Mouse (Mus musculus) intestine, embryonic 15.5 days (tissue): ENCODE data around the gene Ndufv1. TPM values are rescaled to one million over a fixed set of nuclear protein-coding genes. Genes with fewer than 3 reads are reported as not detected.
"Not testable (repeated sequence)": the region's sequence is repeated elsewhere in the genome, so short reads cannot be mapped to it uniquely, and the experiment has no call there.

Source experiments
- ATAC-seq: fragments of 200-750 bp; cut with Nextera tagmentation; 2 replicates; pipeline ENCODE4 v1.8.0; 2017; ENCODE audit warnings: moderate TSS enrichment, moderate library complexity
- H3K27ac ChIP-seq: fragments of 300-500 bp; sonication (generic); 2 replicates; pipeline ENCODE4 v1.5.1; 2015; ENCODE audit warnings: mild to moderate bottlenecking, inconsistent platforms
- H3K27me3 ChIP-seq: fragments of 300-500 bp; sonication (generic); replicated peaks from 2 replicates; pipeline ENCODE4 v1.6.1; 2015; ENCODE audit warnings: inconsistent platforms
- H3K36me3 ChIP-seq: fragments of 300-500 bp; sonication (generic); 2 replicates; pipeline ENCODE4 v1.6.1; 2015; ENCODE audit warnings: inconsistent platforms
- H3K4me1 ChIP-seq: fragments of 300-500 bp; sonication (generic); replicated peaks from 2 replicates; pipeline ENCODE4 v1.6.1; 2015; ENCODE audit warnings: inconsistent platforms
- H3K4me2 ChIP-seq: fragments of 300-500 bp; sonication (generic); replicated peaks from 2 replicates; pipeline ENCODE4 v1.6.1; 2015; ENCODE audit warnings: mild to moderate bottlenecking, inconsistent platforms
- H3K4me3 ChIP-seq: fragments of 300-500 bp; sonication (generic); replicated peaks from 2 replicates; pipeline ENCODE4 v1.5.1; 2015; ENCODE audit warnings: inconsistent platforms
- H3K9ac ChIP-seq: fragments of 300-500 bp; sonication (generic); 2 replicates; pipeline ENCODE4 v1.6.1; 2015; ENCODE audit warnings: inconsistent platforms
- H3K9me3 ChIP-seq: fragments of 300-500 bp; sonication (generic); 2 replicates; pipeline ENCODE4 v1.6.1; 2016; ENCODE audit warnings: inconsistent platforms
- WGBS: fragments of 180-500 bp; shearing (Covaris S2); methylation state at CpG from one replicate; pipeline ENCODE4 v1.1.7; 2015; 5-methylcytosine and 5-hydroxymethylcytosine counted together
- polyA plus RNA-seq: library from polyadenylated mRNA; unstranded; fragments of >200 nt; fragmentation: Nextera tagmentation; extraction: Ambion mirVana; gene quantifications from 2 replicates; pipeline ENCODE4 v1.2.1, GENCODE M21; 2015

Gene Ndufv1
- polyA plus RNA-seq, 1 experiment from 2014 or later = 241 TPM

DNA sequence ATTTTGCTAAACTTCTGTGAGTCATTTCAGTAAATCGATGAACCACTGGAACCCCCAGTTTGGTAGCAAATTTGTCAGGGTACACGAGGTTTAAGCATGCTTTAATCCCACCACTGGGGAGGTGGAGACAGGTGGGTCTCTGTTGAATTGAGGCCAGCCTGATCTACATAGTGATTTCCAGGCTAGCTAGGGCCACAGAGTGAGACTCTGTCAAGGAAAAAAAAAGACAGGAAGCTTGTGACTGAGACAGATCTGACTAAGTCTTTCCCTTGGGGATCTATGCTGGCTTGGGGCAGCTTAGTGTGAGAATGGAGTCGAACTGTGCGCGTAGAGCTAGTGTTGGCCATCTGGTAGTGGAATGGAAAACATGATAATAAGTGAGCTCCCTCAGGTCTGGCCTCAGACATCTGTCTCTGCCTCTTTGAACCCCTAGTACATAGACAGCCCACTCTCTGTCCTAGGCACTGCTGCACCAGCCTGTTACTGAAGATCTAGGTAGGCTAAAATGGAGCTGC lies 40.0 kb upstream of the Ndufv1 start:
- Histone ChIP-seq H3K27me3 (no peaks in the 10 kb centered on the region), H3K9me3 (no peaks in the 10 kb centered on the region), H3K27ac (no peak overlapping the region), H3K4me2 (no peak overlapping the region), H3K36me3 (no peaks in the 10 kb centered on the region), H3K4me3 (no peak overlapping the region), H3K9ac (no peak overlapping the region), H3K4me1 (peaks cover 10% of the 10 kb centered on the region)
- no peak for ATAC-seq
- 82% methylated on average over 5 of the region's 5 CpGs for WGBS

DNA sequence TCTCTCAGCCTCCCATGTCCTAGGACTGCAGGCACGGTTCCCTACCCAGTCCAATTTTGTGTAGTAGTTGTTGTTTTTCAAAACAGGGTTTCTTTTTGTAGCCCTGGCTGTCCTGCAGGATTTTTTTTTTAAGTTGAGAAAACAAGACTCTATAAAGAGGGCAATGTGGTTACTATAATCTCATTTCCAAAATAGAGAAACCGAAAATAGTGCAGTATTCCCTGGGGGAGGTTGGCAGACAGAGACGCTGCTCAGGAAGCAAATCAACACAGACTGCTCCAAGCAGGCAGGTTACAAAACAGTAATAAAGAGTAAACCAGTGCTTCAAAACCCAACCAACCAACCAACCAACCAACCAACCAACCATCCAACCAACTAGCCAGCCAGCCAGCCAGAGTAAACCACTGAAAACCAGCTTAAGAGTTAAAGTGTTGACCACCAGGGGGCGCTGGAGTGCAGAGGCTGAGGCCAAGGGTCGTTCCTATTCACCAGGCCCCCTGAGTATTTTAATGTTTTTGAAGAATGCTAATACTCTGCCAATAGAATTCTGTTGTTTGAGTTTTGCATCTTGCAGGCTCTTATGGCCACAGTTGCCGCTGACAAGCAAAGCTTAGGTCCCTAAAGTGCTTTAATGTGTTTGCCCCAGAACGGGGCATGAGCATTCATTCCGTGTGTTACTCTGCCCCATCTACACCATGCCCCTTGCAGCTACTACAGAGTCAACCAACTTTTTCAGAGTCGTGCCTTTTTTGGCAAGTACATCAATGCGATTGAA lies 39.3 kb upstream of the Ndufv1 start:
- H3K4me1 ChIP-seq = peaks cover 10% of the 10 kb centered on the region
- no peak overlapping the region for H3K9ac ChIP-seq
- no peak overlapping the region for H3K27ac ChIP-seq
- H3K36me3 ChIP-seq = no peaks in the 10 kb centered on the region
- ATAC-seq = no peak
- H3K4me2 ChIP-seq = no peak overlapping the region
- WGBS = 51% methylated on average over 10 of the region's 10 CpGs
- no peaks in the 10 kb centered on the region for H3K27me3 ChIP-seq
- H3K9me3 ChIP-seq = no peaks in the 10 kb centered on the region
- H3K4me3 ChIP-seq = no peak overlapping the region

DNA sequence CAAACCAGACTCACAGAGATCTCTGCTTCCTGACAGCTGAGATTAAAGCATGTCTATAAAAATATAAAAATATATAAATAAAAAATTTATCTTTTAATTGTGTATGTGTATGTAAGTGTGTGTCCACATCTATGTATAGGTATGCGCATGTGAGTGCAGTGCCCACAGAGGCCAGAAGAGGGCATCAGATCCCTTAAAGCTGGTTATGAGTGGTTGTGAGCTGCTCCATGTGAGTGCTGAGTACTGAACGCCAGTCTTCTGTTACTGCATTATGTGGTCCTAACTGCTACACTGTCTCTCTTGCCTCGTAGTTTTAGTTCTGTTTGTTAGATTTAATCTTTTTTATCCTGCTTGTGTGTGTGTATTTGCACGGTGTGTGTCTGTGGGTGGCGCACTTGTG lies 38.4 kb upstream of the Ndufv1 start:
- Histone ChIP-seq H3K9ac (no peak overlapping the region), H3K36me3 (no peaks in the 10 kb centered on the region), H3K4me1 (peaks cover 9% of the 10 kb centered on the region), H3K27ac (no peak overlapping the region), H3K27me3 (no peaks in the 10 kb centered on the region), H3K4me3 (no peak overlapping the region), H3K4me2 (no peak overlapping the region), H3K9me3 (no peaks in the 10 kb centered on the region)
- WGBS = 93% methylated on average over 5 of the region's 5 CpGs
- ATAC-seq = no peak

DNA sequence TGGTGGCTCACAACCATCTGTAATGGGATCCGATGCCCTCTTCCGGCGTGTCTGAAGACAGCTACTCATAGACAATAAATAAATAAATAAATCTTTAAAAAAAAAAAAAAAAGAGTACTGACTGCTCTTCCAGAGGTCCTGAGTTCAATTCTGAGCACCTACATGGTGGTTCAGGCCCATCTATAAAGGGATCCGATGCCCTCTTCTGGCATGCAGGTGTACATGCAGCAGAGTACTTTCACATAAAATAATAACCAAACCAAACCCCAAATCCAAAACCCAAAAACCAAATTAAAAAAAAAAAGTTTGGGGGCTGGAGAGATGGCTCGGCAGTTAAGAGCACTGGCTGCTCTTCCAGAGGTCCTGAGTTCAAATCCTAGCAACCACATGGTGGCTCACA lies 36.5 kb upstream of the Ndufv1 start:
- not testable (repeated sequence) for H3K4me2 ChIP-seq, H3K9ac ChIP-seq, H3K27ac ChIP-seq, ATAC-seq, H3K4me3 ChIP-seq, H3K9me3 ChIP-seq, H3K27me3 ChIP-seq, H3K36me3 ChIP-seq, H3K4me1 ChIP-seq
- 83% methylated on average over 5 of the region's 5 CpGs for WGBS

DNA sequence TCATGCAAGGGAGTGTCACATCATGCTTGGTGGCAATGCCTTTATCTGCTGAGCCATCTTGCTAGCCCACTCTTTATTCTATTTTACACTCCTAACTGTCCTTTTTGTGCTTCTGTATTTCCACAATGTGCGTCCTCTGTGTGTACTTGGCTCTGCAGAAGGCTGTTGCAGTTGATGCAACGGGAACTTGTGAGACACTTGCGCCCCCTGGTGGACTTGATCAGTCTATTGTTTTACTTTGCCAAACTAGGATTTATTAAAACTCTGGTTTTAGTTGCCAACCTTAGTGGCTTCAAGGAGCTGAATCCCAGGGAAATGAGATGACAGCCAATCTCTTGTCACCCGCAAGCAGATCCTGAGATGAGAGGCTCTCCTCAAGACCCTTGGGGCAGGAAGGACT lies 35.3 kb upstream of the Ndufv1 start:
- ATAC-seq = no peak
- no peak overlapping the region for H3K9ac ChIP-seq
- 21% methylated on average over 4 of the region's 4 CpGs for WGBS
- H3K4me1 ChIP-seq = peaks cover 8% of the 10 kb centered on the region
- H3K4me3 ChIP-seq = no peak overlapping the region
- H3K27ac ChIP-seq = no peak overlapping the region
- H3K36me3 ChIP-seq = no peaks in the 10 kb centered on the region
- H3K9me3 ChIP-seq = no peaks in the 10 kb centered on the region
- no peak overlapping the region for H3K4me2 ChIP-seq
- no peaks in the 10 kb centered on the region for H3K27me3 ChIP-seq

DNA sequence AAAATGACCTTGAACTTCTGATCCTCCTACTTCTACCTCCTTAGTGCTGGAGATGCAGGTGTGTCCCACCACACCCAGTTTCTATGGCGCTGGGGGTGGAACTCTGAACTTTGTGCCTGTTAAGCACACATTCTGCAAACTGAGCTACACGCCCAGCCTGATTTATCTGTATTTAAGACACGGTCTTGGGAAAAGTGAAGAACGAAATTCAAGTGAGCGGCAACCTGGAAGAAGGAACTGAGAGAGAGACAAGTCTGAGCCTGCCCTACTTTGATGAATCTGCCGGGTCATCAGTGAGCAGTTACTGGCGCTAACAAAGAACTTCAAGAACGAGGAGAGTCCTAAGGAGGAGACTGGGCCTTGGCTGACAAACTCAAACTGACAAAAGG lies 34.3 kb upstream of the Ndufv1 start:
- no peak overlapping the region for H3K4me3 ChIP-seq
- H3K4me2 ChIP-seq = peak overlapping the region; percentile 46; the same call in 1 of the 2 replicates
- H3K27me3 ChIP-seq = no peaks in the 10 kb centered on the region
- peaks cover 8% of the 10 kb centered on the region for H3K4me1 ChIP-seq
- no peak overlapping the region for H3K9ac ChIP-seq
- ATAC-seq = peak; percentile 82
- no peaks in the 10 kb centered on the region for H3K9me3 ChIP-seq
- no peaks in the 10 kb centered on the region for H3K36me3 ChIP-seq
- 58% methylated on average over 8 of the region's 8 CpGs for WGBS
- peak overlapping the region; percentile 88 for H3K27ac ChIP-seq

DNA sequence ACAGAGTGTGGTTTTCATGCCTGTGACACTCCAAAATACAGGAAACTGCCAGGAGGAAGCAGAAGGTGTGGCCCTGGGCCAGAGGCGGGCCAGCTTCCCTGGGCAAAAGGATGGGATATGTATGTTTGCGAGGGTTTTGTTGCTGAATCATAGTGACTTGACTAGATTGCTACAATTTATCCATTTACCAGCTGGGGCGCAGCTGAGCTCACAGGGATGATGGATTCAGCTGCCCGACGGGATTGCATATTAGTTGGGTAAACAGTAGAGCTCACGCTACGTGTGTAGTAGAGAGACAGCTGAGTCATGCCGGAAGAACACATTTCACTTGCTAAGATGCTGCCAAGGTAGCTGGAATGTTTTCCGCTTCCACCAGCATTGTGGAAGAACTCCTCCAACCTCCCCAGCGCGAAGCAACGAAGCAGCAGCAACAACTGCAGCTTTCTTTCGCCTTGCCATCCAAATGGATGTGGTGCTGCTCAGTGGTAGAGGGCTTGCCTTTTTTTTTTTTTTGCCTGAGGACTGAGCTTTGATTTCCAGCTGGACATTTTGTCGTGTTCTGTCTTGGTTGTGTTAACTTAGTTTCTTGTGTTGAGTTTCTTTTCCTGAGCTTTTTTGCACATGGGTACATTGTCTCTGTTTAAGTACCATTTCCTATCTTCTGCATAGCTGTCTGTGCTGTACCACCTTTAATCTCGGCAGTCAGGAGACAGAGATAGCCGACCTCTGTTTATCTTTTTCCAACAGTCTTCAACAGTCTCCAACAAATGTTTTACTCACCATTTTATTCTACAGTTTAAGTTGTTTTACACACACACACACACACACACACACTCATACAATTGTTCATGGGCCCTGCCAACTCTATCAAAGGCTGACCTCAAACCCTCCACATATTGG lies 33.6 kb upstream of the Ndufv1 start, which contains the start of gene Gstp2:
Gstp2 (minus strand) TSS at position 58 of the 900 bp plus-strand sequence.
- 24% methylated on average over 16 of the region's 16 CpGs for WGBS
- Histone ChIP-seq H3K9ac (no peak within 1 kb of the TSS; the same call in 1 of the 2 replicates), H3K4me1 (peaks cover 8% of the 10 kb centered on the region), H3K27me3 (no peaks in the 10 kb centered on the region), H3K27ac (peak within 1 kb of the TSS; percentile 88), H3K4me3 (no peak within 1 kb of the TSS), H3K9me3 (no peaks in the 10 kb centered on the region), H3K4me2 (peak within 1 kb of the TSS; percentile 46), H3K36me3 (no peaks in the 10 kb centered on the region)
- ATAC-seq = peak; percentile 81

DNA sequence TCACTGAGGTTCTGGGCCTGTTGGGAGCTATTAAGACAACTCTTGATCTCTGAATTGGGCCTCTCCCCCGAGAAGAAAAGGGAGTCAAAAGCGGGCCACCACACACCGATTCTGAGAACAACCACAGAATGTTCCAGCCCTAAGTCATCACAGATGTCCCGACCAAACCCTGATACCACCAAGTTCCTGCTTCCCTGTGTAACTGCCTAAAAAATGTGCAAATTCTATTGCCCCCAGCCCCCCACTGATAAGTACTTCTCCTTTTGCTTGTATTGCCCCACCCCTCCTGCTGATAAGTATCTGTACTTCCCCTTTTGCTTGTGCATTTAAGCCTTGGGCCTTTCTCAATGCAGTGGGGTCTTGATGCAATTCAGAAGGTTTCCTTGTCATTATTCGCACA lies 31.5 kb upstream of the Ndufv1 start:
- H3K9ac ChIP-seq, H3K27ac ChIP-seq, H3K9me3 ChIP-seq, H3K4me1 ChIP-seq, H3K4me2 ChIP-seq, H3K4me3 ChIP-seq, H3K36me3 ChIP-seq, H3K27me3 ChIP-seq, ATAC-seq: not testable (repeated sequence)
- 91% methylated on average over 5 of the region's 5 CpGs for WGBS

DNA sequence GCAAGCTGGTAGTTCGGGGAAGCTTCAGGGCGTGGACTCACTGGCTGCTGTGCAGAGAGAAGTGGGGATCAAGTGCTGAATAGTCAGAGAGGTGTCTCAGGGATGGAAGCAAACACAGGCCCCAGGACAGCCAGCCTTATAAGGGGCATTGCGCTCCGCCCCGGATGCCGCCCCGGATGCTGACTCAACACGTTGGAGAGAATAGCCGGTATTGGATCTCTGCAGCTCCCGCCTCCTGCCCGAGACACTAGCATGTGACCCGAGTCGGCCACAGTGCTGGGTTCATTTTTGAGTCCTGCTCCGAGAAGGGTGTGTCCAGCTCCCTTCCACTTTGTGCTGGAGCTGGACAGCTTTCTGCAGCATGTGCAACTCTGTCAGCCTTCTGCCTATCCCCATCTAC lies 29.5 kb upstream of the Ndufv1 start:
- 0 out of 2 replicates have a peak, but pooled peaks have one; percentile 8 for ATAC-seq
- no peaks in the 10 kb centered on the region for H3K36me3 ChIP-seq
- H3K27ac ChIP-seq = no peak overlapping the region
- H3K4me3 ChIP-seq = no peak overlapping the region
- H3K9ac ChIP-seq = no peak overlapping the region; the same call in 1 of the 2 replicates
- WGBS = 58% methylated on average over 14 of the region's 14 CpGs
- H3K9me3 ChIP-seq = no peaks in the 10 kb centered on the region
- no peaks in the 10 kb centered on the region for H3K27me3 ChIP-seq
- peaks cover 14% of the 10 kb centered on the region for H3K4me1 ChIP-seq
- 0 out of 2 replicates have a peak overlapping the region, but pooled peaks have one; percentile 17 for H3K4me2 ChIP-seq

DNA sequence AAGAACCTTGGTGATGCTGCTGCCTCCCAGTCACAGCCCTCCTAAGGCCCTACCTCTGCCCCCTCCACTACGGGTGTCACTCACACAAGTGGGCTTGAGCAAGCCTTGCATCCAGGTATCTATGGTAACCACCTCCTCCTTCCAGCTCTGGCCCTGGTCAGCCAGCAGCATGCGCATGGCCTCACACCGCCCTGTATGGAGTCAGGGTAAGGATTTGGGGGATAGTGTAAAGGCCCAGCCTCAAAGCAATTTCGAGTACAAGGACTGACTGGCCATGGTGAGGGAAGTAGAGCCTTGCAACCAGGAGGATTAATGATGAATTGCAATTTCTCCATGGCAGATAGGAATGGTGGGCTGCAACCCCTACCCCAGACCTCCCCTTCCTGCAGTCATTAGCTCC lies 28.9 kb upstream of the Ndufv1 start:
- H3K9me3 ChIP-seq, H3K27ac ChIP-seq, ATAC-seq, H3K27me3 ChIP-seq, H3K4me3 ChIP-seq, H3K9ac ChIP-seq, H3K36me3 ChIP-seq: not testable (repeated sequence)
- 0 out of 2 replicates have a peak overlapping the region, but pooled peaks have one; percentile 17 for H3K4me2 ChIP-seq
- 88% methylated on average over 3 of the region's 4 CpGs for WGBS
- peaks cover 17% of the 10 kb centered on the region for H3K4me1 ChIP-seq

DNA sequence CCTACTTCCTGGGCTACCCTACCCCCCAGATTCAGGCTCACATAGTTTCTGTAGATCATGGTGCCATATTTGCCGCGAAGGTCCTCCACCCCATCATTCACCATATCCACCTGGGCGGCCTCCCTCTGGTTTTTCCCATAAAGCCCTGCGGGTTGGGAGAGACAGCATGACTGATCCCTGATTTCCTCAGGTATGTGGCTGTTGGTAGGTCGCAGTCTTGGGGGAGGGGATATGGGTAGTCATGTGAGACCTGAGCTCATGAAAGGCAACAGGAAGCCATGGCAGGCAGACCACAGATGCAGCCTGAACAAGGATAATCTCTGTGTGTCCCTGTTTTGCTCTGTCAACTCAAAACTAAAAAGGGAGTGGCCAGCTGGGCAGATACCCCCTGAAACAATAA lies 28.3 kb upstream of the Ndufv1 start:
- not testable (repeated sequence) for H3K27ac ChIP-seq, H3K27me3 ChIP-seq, ATAC-seq, H3K4me2 ChIP-seq, H3K9me3 ChIP-seq, H3K9ac ChIP-seq, H3K4me3 ChIP-seq, H3K36me3 ChIP-seq
- 90% methylated on average over 5 of the region's 5 CpGs for WGBS
- peaks cover 19% of the 10 kb centered on the region for H3K4me1 ChIP-seq

DNA sequence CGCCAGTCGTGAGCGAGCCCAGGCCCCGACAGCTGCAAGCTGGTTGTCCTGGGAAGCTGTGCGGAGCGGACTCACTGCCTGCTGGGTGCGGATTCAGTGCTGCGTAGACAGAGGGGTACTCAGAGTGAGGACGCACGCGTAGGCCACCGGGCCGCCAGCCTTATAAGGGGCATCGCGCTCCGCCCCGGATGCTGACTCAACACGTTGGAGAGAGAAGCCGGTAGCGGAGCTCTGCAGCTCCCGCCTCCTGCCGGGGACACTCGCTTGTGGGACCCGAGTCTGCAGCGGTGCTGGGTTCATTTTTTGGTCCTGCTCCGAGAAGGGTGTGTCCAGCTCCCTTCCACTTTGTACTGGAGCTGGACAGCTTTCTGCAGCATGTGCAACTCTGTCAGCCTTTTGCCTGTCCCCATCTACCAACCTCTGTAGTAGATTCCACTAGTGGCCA lies 25.2 kb upstream of the Ndufv1 start, which contains the start of gene Gstp1:
Gstp1 (minus strand) TSS at position 198 of the 445 bp plus-strand sequence.
- Histone ChIP-seq H3K27ac (peak within 1 kb of the TSS; percentile 89), H3K9ac (peak within 1 kb of the TSS; percentile 84), H3K36me3 (no peaks in the 10 kb centered on the region), H3K4me1 (peaks cover 23% of the 10 kb centered on the region), H3K27me3 (no peaks in the 10 kb centered on the region), H3K9me3 (no peaks in the 10 kb centered on the region), H3K4me2 (peak within 1 kb of the TSS; percentile 80), H3K4me3 (peak within 1 kb of the TSS; percentile 76)
- WGBS = under 1% methylated on average over 26 of the region's 26 CpGs
- ATAC-seq = peak; percentile 81
